Mouse (Mus musculus): ENCODE data around the gene Fer1l5.
A peak's percentile ranks its signal among the peaks of the same experiment; 100 is the strongest.

Fer1l5 gene

DNA sequence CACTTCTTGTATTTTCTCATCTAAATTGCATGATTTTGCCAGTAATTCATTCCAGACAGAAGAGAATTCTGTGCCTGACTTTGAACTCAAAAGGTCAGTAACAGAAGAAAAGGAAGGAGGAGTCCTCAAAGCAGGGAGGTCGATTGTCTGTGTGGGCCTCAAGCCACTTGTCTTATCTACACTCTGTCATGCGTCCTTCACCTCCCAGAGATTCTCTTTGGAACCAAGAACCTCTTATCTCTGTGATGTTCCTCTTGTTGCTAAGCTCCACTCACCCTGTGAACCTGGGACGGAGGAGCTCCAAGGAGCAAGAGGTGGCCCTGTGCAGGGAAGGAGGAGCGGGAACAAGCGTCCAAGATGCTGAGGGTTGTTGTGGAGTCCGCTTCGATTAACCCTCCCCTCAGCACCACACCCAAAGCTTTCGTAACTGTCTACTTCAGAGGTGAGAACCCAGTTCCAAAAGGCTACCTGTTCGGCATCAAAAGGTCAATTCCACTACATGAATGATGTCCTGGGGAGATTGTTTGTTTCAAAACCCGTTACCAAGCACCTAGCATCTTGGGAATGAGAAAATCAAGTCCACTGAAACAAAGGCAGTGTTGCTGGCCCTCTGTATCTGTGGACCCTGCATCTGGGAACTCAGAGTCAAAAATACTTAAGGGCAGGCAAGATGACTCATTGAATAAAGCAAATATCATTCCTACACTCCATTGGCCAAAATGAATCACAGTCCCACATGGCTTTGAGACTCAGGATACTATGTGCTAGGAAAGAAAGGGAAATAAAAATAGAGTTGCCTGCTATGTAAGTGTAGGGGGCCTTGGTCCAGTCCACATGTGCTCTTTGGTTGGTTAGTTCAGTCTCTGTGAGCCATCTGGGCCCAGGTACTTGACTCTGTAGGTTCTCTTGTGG is at the start of gene Fer1l5:
TSS of gene Fer1l5 (plus strand) at position 358 of the 912 bp plus-strand sequence.
- DNase-seq: no peak

DNA sequence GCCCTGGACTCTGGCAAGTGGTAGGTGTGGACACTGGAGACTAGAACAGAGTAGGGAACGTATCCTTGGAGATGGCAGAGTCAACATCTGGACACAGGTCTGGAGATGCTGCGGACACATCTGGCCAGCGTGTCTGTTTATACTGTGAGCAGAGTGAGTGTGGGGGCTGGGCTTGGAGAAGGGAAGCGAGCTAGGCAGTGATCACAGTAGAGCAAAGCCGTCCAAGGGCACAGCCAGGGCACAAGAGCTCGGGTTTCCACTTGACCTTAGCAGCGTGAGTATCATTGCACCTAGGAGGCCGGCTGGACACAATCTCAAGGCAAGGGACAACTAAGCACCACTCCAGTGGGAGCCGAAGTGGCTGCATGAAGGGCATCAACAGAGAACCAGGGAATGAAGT is 49.0 kb upstream of the Fer1l5 start:
- DNase-seq: no peak

DNA sequence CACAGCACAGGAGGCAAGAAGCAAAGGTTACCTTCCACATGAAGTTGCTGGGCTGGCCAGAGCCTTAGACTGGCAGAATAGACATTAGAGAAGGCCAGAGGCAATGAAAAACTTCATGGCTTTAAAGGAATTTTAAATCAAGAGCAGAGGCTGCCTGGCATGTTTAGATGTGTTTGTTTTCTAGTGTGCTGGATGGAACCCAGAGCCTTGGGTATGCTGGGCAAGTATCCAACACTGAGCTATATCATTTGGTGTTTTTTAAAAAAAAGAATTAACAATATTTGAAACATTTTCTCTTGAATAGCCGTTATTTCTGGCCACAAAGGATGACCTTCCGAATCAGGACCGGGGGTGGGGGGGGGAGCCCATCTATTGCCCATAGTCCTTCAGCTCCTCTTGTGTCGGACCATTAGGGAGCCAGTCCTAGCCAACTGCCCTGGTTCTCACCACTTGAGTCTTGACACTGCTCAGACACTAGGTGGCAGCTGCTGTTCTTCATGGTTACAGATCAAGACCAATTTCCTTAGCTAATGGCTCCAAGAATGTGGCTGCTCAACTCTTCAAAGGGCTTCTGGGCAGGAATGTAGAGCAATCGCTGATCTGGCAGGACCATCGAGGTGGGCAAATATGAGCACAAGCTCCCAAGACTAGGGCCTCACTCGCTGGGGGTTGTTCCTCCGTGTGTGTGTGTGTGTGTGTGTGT is 48.2 kb upstream of the Fer1l5 start:
- peak; percentile 71 to 74 for DNase-seq

DNA sequence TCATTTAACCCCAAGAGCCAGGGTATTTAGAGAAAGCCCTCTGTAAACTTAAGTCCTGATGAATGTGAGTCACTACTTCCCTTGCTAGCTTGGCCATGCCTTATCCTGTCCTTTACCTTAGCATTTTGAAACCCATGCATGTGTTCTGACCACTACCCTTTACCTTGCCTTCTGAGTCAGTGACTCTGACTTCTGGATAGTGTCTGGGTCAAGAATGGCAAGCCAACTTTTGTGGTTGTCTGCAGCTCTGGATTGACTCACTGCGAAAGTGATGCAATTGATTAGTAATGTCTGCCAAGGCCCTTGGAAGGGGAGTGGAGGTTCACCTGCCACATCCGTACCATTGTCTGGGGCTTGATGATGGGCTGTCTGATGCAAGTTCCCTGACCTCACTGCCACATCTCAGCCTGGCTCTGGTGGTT is 46.2 kb upstream of the Fer1l5 start:
- no peak for DNase-seq

DNA sequence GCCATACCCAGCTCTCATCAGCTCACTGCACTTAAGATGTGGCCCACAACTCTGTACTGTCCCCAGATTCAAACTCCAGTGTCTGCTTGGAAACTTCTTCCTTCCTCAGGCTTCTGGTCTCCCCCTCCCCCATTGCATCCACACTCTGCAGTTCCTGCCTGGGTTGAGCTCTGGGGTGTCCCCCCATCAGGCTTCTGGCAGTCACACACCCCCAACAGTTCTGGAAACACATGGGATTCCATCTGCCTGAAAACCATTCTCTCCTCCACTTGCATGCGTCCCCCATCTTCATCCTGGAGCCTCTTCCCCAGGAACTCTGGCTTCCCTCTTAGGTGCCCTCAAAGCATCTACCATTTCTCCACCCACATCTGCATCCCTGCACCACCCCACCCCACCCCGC is 45.3 kb upstream of the Fer1l5 start:
- no peak for DNase-seq

DNA sequence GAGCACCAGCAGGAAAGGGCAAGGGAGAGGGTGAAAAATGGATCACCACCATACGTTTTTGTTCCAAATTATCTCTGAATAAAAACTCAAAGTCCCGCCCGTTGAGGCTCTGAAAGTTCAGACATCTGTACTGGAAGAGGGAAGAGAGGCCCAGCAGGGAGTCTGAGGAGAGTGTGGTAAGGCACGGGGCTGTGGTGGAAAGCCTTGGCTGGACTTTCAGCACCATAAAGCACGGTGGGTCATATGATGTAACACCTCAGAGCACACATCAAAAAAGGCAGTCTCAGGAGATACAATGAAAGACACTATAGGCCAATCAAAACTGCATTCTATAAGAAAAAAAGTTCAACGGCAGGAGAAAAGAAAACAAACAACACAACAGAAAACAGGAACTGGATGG is 40.3 kb upstream of the Fer1l5 start:
- no peak for DNase-seq

DNA sequence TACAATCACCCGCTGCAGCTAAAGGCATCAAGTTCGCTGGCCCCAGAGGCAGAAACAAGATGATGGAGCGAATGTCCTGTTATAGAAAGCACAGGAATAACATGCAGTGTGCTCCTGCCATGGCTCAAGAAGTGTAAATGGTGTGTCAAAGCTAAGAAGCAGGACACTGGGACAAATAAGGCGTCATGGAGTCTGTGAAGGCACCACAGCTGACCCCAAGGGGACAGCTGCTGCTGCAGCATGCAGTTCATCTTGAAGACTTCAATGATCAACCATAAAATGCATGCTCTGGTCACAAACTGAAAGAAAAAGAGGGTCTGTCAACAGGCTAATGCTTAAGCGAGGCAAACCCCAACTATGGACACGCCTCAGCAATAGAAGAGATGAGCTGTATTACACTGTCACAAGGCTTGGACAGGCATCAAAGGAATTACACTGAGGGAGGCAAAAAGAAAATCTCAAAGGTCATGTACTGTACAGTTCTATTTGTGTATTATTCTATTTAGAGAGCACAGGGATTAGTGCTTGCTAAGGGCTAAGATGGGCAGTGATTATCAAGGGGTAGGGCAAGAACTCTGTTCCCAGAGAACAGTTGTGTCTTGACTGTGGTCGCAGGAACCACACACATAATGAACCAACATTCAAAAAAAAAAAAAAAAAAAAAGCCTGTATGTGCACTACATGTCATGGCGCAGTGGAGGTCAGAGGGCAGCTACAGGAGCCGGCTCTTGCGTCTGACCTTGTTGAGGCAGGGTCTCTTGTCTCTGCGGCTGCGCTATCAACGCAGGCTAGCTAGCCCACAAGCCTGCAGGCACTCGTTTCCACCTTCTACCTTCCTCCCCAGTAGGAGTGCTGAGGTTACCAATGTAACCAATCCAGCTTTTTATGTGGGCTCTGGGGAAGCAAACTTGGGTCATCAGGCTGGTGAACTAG is 38.9 kb upstream of the Fer1l5 start:
- peak in 1 of 2 experiments; percentile 51 for DNase-seq

DNA sequence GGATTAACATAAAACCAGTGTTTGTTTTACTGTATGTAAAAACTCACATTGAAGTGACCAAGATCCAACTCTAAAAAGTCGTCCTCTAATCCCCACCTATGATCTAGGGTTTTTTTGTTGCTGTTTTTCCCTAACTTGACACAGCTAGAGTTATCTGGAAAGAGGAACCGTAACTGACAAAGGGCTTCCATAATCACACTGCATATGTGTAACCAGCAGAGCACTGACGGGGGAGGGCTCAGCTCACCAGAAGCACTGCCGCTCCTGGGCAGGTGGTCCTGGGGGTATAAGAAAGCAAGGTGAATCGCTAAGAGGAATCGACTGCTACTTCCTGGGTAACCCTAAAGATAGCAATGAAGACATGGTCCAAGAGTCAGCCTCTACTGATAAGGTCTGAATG is 29.5 kb upstream of the Fer1l5 start:
- DNase-seq: no peak

DNA sequence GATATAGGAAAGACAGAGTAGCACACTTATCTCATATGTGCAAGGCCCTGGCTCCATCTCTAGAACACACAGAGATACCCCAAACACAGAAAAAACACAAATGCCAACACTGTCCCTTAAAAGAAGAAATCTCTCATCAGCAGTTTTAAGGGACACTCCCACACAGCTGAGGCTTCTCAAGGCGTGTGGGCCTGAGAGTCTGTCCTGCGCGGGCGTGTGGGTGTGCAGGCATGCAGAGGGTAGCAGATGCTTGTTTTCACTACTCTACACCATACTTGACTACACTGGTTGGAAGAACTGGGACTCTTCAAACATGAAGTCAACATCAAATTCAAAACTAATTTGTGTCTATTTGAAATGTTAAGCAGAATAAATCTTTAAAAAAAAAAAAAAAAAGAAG is 19.7 kb upstream of the Fer1l5 start:
- DNase-seq: no peak

DNA sequence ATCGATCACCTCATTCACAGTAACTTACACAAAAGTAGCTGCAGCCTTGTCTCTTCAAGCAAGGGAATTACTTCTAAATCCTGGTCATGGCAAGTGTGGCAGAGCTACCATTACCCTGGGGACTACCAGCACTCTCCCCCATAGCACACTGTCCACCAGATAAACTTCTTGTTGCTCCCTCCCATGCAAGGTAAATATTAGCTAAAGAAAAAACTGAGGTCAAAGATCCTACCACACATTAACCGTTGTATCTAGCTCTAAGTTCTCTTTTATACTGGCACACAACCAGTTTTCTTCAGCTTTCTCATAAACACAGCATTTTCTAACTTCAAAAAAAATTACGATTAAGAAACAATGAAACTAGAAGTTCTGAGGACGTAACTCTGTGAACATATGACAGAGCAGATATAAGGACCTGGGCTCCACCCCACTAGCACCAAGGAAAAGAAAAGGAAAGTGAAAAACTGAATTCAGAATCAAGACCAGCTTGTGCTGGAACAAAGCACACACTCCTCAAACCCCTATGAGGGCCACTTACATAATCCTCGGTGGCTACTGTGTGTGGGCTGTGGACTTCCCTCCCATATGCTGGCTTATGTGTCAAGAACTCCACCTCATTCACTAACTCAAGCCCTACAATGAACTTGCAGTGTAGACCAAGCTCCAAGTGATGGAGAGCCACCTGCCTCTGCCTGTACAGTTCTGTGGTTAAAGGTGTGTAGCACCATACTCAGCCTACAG is 15.0 kb upstream of the Fer1l5 start:
- DNase-seq: peak; percentile 32 to 69

DNA sequence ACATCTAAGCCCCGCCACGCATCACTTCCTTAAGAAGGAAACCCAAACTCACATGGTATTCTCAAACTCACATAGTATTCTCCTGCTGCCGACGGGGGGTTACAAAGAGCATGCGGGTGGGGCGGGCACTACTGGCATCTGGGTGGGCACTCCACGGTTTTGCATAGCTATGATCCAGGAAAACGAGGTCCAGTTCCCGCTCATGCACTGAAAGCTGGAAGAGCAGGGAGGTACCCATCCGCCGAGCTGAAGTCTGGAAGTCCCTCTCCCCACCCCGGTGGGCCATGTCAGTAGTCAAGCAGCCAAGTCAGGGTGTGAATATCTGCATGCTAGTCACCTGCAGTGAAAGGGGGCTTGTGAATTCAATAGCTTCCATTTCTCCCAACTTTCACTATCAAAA is 4.4 kb upstream of the Fer1l5 start:
- peak in 1 of 2 experiments; percentile 16 for DNase-seq

DNA sequence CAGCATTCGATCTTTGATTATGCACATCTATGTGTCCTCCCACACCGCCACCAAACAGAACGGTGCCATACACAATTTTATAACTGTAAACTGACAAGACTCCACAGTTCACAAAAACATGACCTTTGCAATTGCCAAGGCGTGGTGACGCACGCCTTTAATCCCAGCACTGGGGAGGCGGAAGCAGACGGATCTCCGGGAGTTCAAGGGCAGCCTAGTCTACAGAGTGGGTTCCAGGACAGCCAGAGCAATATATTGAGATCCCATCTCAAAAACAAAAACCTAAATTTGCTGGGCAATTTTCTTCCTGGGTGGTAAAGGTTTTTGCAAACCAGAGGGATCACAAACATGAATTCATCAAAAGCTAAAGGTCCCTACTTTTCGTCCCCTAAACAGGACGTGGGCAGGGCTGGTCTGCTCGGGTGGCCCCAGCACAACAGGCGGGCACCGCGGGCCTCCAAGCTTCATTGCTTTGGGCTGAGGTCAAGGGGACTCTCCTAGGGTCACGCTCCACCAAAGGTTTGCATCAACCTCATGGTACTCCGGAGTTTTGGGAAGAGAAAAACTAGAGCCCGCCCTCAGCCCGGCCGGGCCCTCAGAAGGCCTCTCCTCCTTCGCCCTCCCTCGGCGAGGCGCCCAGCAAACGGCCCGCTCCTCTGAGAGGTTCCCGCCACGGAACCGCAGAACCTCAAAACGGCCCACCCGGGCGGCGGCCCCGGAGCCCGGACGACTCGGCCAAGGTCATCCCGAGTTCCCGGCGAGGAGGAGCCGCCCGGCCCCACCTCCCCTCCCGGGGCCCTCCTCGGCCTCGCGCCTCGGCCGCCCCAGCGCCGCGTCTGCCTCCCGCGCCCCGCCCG is 3.8 kb upstream of the Fer1l5 start:
- peak; percentile 63 to 79 for DNase-seq

DNA sequence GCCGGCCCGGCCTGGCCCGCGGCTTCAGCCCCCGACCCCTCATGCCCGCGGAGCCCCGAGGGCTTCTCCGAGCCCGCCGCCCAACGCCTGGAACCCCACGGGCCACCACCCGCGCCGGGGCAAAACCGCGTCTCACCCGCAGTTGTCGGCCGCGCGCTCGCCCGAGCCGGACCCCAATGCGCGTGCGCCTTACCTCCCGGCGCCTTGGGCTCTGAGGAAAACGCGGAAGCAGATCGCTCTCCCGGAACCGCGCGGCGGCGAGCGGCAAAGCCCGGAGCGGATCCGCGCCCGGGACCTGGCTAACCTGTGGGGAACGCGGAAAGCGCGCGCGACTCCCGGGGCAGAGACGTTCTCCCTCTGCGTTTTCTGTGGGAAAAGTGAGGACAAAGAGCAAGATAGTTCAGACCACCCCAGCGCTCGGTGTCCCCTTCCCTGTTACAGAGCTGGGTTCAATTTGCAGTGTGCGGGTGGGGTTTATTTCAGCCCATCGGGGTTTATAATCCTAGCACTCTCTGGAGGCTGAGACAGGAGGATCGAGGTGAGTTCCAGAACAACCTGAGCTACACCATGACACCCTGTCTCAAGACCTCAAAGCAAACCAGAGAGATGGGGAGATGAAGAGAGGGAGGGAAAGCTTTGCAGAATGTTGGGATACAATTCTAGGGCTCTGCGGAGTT is 3.0 kb upstream of the Fer1l5 start, which contains the start of gene Kansl3:
TSS of gene Kansl3 (minus strand) at position 213 of the 677 bp plus-strand sequence.
- DNase-seq: peak; percentile 88 to 93

DNA sequence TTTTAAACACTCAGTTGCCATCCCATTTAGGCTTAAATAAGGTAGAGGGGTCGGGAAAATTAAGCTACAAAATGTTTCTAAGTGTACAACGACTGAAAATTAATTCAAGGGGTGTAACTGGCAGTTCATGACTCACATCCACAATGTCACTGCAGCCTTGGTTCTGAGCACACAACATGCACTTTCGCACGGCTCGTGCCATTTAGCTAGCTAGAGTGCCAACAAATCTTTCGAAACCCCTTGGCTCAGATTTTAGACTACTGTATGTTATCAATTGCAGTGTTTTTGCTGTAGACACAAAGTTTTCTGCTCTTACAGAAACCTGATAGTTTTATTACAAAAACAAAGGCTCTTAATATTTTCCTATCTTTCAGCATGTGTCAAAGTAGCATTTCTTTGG is 1.2 kb upstream of the Fer1l5 start:
- DNase-seq: no peak

DNA sequence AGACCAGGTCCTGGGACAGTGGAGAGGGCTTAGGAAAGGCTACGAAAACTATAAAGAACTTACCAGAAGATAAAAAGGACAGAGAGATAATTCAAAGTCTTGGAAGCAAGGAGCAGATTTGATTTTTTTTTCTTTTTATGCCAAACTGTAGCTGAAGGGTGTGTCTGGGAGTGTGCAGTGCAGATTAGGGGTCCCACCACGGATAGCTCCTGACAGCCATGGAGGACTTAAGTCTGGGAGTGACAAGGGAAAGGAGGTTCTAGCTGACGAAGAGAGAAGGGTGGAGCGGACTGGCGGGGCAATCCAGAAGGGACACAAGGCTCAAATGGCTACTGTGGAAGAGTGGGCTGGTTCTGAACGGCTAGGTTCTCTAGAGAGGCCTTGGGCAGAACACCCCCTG is 6.8 kb downstream of the Fer1l5 start:
- DNase-seq: no peak

DNA sequence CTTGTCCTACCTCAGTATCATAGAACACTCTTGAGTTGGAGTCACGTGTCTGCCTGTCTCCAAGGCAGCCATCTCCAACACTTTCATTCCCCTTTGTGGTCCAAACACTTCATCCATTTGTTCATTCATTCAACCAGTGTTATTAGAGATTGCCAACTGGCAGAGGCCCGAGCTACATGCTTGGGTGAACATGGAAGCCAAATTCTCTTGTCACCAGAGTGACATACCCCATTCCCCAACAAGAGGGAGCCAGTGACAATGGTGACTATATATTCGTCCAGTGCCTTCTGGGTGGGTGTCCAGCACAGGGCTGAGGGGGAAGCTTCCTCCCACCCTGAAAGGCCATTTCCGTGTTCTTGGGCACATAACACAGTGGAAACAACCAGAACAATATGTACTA is 7.5 kb downstream of the Fer1l5 start:
- DNase-seq: peak in 1 of 2 experiments; percentile 23

DNA sequence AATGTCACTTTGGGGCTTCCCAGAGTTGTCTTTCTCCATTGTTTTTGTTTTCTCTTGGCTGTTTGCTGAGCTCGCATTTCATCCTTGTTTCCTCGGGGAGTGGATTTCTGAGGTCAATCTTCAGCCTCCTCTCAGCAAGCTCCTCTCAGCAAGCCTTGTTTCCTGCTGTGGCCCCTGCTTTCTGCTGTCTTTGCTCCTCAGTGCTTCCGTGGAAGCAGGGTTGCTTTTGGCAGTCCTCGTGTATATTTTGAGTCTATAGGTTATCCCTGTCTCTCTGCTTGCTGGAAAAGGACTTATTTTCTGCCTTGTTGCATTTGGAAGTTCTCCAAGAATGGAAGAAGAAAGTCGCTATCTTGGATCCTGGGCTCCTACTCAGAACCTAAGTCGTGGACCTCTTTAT is 24.9 kb downstream of the Fer1l5 start:
- no peak for DNase-seq

DNA sequence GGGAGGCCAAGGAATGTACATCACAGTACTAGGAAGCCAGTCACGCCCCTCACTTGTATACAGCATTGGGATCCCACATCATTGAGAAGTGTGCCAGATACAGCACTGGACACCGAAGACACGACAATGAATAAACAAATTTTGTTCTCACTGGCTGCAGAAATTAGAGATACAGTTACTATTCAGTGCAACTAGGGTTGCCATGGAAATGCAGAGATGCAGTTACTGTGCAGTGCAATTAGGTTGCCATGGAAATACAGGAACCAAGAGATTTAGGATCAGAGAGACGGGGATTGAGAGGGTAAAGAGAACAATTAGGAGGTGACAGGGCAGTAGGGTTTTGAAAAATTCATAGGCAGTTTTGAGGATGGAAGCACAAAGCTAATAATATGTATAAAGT is 29.4 kb downstream of the Fer1l5 start:
- no peak for DNase-seq

DNA sequence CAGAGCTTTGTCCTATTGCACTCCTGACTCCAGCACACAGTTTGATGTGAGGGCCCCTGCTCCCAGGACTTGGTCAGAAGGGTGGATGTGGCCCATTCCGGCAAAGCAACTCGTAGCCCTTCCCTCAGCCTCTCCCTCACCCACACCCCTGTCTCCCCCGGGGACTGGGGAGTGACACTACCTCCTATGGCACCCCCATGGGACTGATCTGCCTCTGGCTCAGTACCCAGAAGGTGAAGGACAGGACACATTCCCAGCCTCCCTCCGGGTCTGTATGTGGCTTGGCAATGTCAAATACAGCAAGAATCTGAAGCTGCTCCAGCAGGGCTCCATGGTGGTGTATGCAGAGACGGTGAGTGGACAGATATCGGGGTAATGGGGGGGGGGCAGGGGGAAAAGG is 32.4 kb downstream of the Fer1l5 start:
- DNase-seq: no peak

DNA sequence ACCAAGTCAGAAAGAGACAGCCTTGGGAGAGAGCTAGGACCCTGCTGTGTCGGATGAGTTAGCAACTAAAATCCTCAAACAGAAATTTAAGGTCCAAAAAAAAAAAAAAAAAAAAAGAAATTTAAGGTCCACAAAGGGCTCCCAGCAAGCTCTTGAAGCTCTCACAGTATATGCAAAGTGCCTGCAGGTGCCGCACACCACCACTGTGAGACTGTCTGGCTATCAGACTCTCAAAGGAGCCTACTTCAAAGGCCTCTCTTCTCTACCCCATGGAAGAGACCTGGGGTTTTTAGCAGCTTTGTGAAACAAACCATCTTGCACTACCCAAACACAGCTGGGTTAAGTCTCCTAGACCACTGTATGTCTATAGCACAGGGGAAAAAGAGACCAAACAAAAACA is 57.4 kb downstream of the Fer1l5 start:
- no peak for DNase-seq

DNA sequence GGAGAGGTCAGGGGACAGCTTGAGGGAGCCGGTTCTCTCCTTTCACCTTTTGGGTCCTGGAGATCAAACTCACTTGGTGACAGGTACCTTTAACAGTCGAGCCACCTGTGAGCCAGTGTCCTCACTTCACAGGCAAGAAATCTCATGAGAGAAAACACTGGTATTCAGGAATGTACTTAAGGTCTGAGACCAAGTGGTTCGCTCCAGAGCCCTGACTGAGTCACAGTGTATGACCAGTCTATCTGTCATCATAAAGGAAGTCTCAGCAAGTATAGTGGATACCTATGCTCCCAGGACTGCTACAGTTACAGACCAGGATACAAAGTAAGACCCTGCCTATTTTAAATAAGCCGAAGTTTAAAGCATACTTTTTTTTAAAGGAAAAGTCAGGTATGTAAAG is 60.9 kb downstream of the Fer1l5 start:
- no peak for DNase-seq
